ENCODE assay signal across 24 mouse cellular contexts in genomic region chr6:88946442-88946841, GRCm38 (mm10). TPM values are rescaled to one million over a fixed set of nuclear protein-coding genes. Genes with fewer than 3 reads are reported as not detected.
DNase-seq lines count a peak whose midpoint lies in the region; ATAC-seq lines count a peak whose summit lies in the region.
"Had no signal": no experiment of that assay in that cellular context is flagged by ENCODE, and none has a peak within 500 bp of the region (broad histone marks: within the 10 kb centered on the region; RNA-seq: fewer than 3 reads in every experiment).

No protein-coding gene starts in this region.

- peaks cover 4% of the 10 kb centered on the region for H3K4me1 ChIP-seq in hindbrain, embryonic 11.5 days (replicated peaks; ENCODE audit: control insufficient read depth, insufficient read depth, low read length)
- peaks cover 16% of the 10 kb centered on the region for H3K4me1 ChIP-seq in hindbrain, embryonic 16.5 days (ENCODE audit: control insufficient read depth, insufficient read depth, low read depth, low read length)
- H3K4me1 ChIP-seq: embryonic facial prominence, embryonic 12.5 days; kidney, embryonic 15.5 days; liver, embryonic 15.5 days had no signal

- no peak overlapping the region for H3K4me2 ChIP-seq in hindbrain, embryonic 11.5 days (replicated peaks; ENCODE audit: low read depth, low read length)
- H3K4me2 ChIP-seq in hindbrain, embryonic 16.5 days (ENCODE audit: low read length), result no peak overlapping the region
- H3K4me2 ChIP-seq: embryonic facial prominence, embryonic 12.5 days; heart, embryonic 15.5 days; kidney, embryonic 15.5 days; liver, embryonic 15.5 days; midbrain, embryonic 13.5 days had no signal

- peak; percentile 30 for DNase-seq in adrenal gland, adult 2 months
- no peak for DNase-seq in adrenal gland, postnatal 36 days
- DNase-seq in heart, adult 11 months, result peak; percentile 90
- DNase-seq in heart, postnatal 14 days, result no peak
- DNase-seq in hindbrain, embryonic 11.5 days (ENCODE audit: low spot score), result no peak
- DNase-seq in right cerebral cortex, postnatal 10 days (ENCODE audit: low spot score in 2 of 2), result peak; percentile 23 to 24
- no peak for DNase-seq in right cerebral cortex, adult 2 months (ENCODE audit: low spot score in 2 of 2)
- DNase-seq: adrenal gland, adult 8-10 months; cerebellum, adult 11-12 months; cerebellum, adult 9-11 months; embryo, embryonic 11 days; gastrocnemius, postnatal 25 days; kidney, adult 18-20 months; kidney, postnatal 25 days; liver; lung, postnatal 36 days had no signal

- no peaks in the 10 kb centered on the region for H3K27me3 ChIP-seq in hindbrain, embryonic 11.5 days (ENCODE audit: control insufficient read depth, insufficient read depth, low read length)
- no peaks in the 10 kb centered on the region for H3K27me3 ChIP-seq in hindbrain, embryonic 16.5 days (replicated peaks; ENCODE audit: control insufficient read depth, insufficient read depth, low read length)
- H3K27me3 ChIP-seq: CH12.LX; heart, embryonic 15.5 days; kidney, embryonic 15.5 days had no signal

- H3K27ac ChIP-seq in hindbrain, embryonic 11.5 days (ENCODE audit: low read depth, low read length), result no peak overlapping the region
- H3K27ac ChIP-seq in hindbrain, embryonic 16.5 days (ENCODE audit: low read depth, low read length), result no peak overlapping the region
- H3K27ac ChIP-seq: embryonic facial prominence, embryonic 12.5 days; heart, embryonic 15.5 days; kidney, embryonic 15.5 days; liver, embryonic 15.5 days; midbrain, embryonic 13.5 days had no signal

- intact Hi-C loops in heart, postnatal 14 days (cut with DNase I), result no loop called here

- 84% methylated on average over 6 of the region's 6 CpGs for WGBS in hindbrain, embryonic 11.5 days
- 59% methylated on average over 6 of the region's 6 CpGs for whole genome bisulfite sequencing in hindbrain, embryonic 16.5 days

- H3K4me3 ChIP-seq in hindbrain, embryonic 11.5 days (ENCODE audit: low read depth, low read length), result no peak overlapping the region
- no peak overlapping the region for H3K4me3 ChIP-seq in hindbrain, embryonic 16.5 days (ENCODE audit: low read length)
- H3K4me3 ChIP-seq: embryonic facial prominence, embryonic 12.5 days; heart, embryonic 15.5 days; kidney, embryonic 15.5 days; liver, embryonic 15.5 days; midbrain, embryonic 13.5 days had no signal

- H3K36me3 ChIP-seq in hindbrain, embryonic 11.5 days (ENCODE audit: control insufficient read depth, insufficient read depth, low read length), result no peaks in the 10 kb centered on the region
- H3K36me3 ChIP-seq in hindbrain, embryonic 16.5 days (ENCODE audit: control insufficient read depth, insufficient read depth, low read length), result no peaks in the 10 kb centered on the region
- H3K36me3 ChIP-seq: embryonic facial prominence, embryonic 12.5 days; heart, embryonic 15.5 days; kidney, embryonic 15.5 days; liver, embryonic 15.5 days; midbrain, embryonic 13.5 days had no signal

- H3K9ac ChIP-seq in hindbrain, embryonic 11.5 days (ENCODE audit: low read depth, low read length), result 0 out of 2 replicates have a peak overlapping the region, but pooled peaks have one; percentile 11
- H3K9ac ChIP-seq in hindbrain, embryonic 16.5 days (ENCODE audit: low read depth, low read length), result no peak overlapping the region
- H3K9ac ChIP-seq: embryonic facial prominence, embryonic 12.5 days; heart, embryonic 15.5 days; kidney, embryonic 15.5 days; liver, embryonic 15.5 days; midbrain, embryonic 13.5 days had no signal

- ATAC-seq in hindbrain, embryonic 11.5 days (ENCODE audit: low FRiP score), result no peak
- no peak for ATAC-seq in hindbrain, embryonic 16.5 days
- ATAC-seq: activated CD4-positive, CD25-positive, alpha-beta regulatory T cell, adult 4 months; midbrain, embryonic 13.5 days had no signal

- no peaks in the 10 kb centered on the region for H3K9me3 ChIP-seq in hindbrain, embryonic 11.5 days (ENCODE audit: control insufficient read depth, low read length)
- H3K9me3 ChIP-seq in hindbrain, embryonic 16.5 days (ENCODE audit: control insufficient read depth, low read length), result no peaks in the 10 kb centered on the region
- H3K9me3 ChIP-seq: embryonic facial prominence, embryonic 12.5 days; heart, embryonic 15.5 days; kidney, embryonic 15.5 days; liver, embryonic 15.5 days; midbrain, embryonic 13.5 days had no signal

RNA-seq across cellular contexts. Expression of gene Tpra1, which starts 44.4 kb away (rescaled TPM):
- total RNA-seq in adrenal gland, adult 2 months (2021), result 100 to 1,000 TPM in 1 of 2 experiments, 10 to 100 TPM in 1; 87.0 to 108 TPM
- 578 and 603 TPM in 2 replicates for polyA plus RNA-seq in adrenal gland, adult 2 months (2012; rRNA removed)
- 100 to 1,000 TPM; 104 TPM for total RNA-seq in adrenal gland, postnatal 36 days (2021)
- 10 to 100 TPM; 34.7 to 38.9 TPM for total RNA-seq in heart, postnatal 14 days (2021)
- 40.1 and 45.4 TPM in 2 replicates for polyA plus RNA-seq in hindbrain, embryonic 11.5 days (2014; fragmentation: Nextera tagmentation; extraction: Ambion mirVana)
- 92.3 and 94.7 TPM in 2 replicates for polyA plus RNA-seq in hindbrain, embryonic 16.5 days (2015; fragmentation: Nextera tagmentation; extraction: Ambion mirVana)

RNA-seq across cellular contexts. Expression of gene Mcm2, which starts 47.9 kb away (rescaled TPM):
- total RNA-seq in adrenal gland, adult 2 months (2021), result 10 to 100 TPM; 18.1 to 33.1 TPM
- 24.4 and 33.4 TPM in 2 replicates for polyA plus RNA-seq in adrenal gland, adult 2 months (2012; rRNA removed)
- 10 to 100 TPM; 28.9 to 40.1 TPM for total RNA-seq in adrenal gland, postnatal 36 days (2021)
- total RNA-seq in heart, postnatal 14 days (2021), result 10 to 100 TPM; 11.0 to 15.4 TPM
- polyA plus RNA-seq in hindbrain, embryonic 11.5 days (2014; fragmentation: Nextera tagmentation; extraction: Ambion mirVana), result 146 and 191 TPM in 2 replicates
- 27.3 and 35.0 TPM in 2 replicates for polyA plus RNA-seq in hindbrain, embryonic 16.5 days (2015; fragmentation: Nextera tagmentation; extraction: Ambion mirVana)

Comparison
In these comparisons a context has a peak if more than half of its experiments do, and no peak if none do; other contexts are left out.
1. DNase-seq: peak in adrenal gland, adult 2 months (single experiment), heart, adult 11 months (single experiment) and right cerebral cortex, postnatal 10 days (2 of 2); none in adrenal gland, postnatal 36 days (0 of 2), heart, postnatal 14 days (0 of 2), hindbrain, embryonic 11.5 days (single experiment) and right cerebral cortex, adult 2 months (0 of 2).